Mouse (Mus musculus) layer of hippocampus, adult 9-11 months (tissue): ENCODE data around the gene Cyp4v3.
"Not testable (repeated sequence)": the region's sequence is repeated elsewhere in the genome, so short reads cannot be mapped to it uniquely, and the experiment has no call there.

Experiments
- DNase-seq: peaks from one replicate; pipeline ENCODE4 v3.0.0; 2022

The Cyp4v3 gene

DNA sequence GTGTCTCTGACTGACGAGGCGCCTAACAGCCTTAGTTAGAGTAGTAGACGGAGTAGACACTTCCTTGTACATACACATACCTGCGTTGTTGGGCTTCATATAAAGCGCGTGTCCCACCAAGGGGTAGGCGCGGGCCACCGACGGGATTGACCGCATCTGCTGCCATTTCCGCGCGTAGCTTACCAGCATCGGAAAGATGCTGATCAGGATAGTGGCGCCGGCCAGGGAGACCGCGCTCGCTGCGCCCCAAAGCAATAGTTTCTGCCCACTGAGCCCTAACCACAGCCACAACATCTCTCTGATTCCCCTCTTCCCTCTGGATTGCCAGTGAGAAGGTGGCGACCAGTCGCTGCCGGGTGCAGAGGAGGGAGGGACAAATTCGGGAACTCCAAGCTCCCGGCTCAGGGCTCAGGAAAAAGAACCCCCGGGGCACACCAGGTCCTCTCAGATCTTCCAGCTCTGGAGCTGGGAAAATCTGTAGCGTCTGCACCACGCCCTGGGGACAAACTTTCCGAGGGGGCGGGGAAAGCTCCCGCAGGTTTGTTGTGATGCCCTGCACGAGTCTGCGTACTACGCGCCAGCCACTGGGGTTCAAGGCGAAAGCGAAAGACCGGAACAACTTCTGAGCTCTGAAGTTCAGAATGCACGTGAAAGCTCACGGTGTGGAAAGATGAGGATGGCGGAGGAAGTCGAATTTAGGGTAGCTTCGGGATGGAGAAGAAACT lies at the start of gene Cyp4v3:
Cyp4v3 (minus strand) TSS at position 532 of the 725 bp plus-strand sequence.
- peak; percentile 44 for DNase-seq

DNA sequence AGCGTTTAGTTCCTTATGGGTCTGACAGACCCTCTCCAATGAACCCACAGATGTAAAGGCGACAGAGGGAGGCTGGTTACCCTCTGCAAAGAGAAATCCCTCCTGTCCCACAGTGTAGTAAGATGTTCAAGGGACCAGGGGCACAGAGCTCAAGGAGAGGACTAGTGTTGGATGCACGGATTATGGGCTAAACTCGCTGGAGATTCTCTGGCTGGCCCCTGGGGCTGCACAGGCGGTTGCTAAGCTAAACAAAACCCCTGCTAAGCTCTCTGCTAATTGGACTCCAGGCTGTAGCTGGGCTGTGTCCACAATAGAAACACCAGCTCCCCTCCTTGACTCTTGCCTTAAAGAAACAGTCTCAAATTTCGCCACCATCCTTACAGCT lies 48.9 kb upstream of the Cyp4v3 start, which contains the start of gene Fam149a:
Fam149a (minus strand) TSS at position 329 of the 385 bp plus-strand sequence.
- DNase-seq, result no peak

DNA sequence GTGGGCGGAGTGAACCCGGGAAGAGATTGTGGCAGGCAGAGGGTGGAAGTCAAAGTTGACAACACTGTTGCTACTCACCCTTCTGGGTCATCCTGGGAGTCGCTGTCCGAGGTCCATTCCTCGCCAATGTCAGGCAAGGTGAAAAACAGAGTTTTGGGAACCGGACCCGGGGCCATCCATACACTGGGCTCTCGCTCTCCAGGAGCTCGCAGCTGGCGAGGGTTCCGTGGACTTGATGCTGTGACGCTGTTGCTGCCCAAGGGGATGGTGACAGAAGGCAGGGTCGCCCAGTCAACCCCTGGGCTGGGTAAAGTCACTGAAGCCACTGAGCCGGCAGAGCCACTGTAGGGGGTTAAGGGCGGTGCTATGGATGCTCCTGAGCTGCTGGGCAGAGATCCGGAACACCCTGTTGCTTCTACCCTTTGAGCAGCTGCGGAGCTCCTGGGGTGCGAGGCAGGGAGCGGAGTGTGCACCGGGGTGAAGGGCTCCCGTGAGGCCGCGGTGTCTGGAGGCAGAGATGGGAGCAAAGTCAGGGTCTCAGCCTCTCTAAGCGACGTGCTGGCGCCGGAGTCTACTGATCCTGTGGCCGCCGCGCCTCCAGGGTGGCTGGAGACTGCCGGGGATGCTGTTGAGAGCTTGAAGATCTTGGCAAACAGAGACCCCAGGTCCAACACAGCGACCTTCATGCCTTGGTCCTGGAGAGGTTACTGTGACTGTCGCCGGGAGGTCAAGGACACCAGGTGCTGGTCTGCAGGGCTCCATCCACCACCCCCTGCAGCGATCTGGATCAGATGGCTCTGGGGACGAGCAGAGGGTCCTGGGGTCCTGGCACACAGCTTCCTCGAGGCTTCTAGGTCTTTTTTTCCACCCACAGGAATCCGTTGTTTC lies 48.3 kb upstream of the Cyp4v3 start:
- no peak for DNase-seq

DNA sequence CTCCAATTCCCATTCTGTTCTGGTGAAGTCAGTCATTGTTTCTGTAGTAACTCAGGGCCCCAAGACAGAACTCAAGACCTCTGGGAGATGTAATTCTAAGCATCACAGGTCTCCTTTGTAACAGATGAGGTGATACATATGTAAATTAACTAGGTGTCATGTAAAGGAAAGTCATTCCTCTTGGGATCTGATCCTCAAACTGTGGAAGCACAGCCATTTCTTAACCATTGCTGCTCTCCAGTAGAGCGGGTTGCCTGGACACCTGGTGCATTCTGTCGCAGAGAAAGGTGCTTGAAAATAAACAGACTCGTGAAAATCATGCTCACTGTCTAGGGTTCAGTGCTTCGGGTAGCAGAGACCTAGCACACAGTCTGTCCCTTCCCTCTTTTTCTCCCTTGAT lies 47.6 kb upstream of the Cyp4v3 start:
- DNase-seq, result no peak

DNA sequence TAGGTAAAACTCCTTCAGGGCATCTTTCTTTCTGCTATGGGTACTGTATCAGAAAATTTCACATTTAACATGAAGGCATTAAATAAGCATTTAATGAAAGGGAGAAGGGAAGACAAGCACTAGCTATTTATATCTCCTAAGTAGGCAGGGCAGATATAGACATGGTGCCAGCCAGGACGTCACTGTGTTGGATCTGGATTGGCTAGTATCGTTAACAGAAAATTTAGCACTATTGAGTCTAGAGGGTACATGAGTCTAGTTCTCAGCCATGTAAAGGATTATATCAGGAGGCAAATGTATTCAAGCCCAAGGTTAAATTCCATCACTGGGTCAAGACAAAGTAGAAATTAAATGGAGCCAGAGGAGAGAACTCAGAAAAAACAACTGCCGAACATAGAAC lies 41.1 kb upstream of the Cyp4v3 start:
- DNase-seq, result no peak

DNA sequence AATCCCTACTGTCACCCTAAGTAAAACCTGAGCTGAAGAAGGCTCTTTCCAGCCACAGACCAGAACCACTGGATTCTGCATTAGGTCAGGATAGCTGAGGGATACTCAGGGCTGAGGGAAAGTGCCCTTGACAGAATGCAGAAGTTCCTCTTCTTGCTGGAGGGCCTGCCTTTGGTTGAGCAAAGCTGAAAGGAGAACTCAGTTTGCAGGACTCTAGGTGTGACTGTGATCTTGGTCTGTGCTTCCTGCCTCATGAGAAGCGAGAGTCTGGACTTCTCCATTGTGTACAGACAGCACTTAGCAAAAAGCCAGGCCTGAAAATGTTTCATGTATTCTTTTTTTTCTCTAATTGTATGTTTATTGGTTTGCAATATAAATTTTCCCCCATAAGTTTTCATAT lies 34.1 kb upstream of the Cyp4v3 start:
- peak; percentile 38 for DNase-seq

DNA sequence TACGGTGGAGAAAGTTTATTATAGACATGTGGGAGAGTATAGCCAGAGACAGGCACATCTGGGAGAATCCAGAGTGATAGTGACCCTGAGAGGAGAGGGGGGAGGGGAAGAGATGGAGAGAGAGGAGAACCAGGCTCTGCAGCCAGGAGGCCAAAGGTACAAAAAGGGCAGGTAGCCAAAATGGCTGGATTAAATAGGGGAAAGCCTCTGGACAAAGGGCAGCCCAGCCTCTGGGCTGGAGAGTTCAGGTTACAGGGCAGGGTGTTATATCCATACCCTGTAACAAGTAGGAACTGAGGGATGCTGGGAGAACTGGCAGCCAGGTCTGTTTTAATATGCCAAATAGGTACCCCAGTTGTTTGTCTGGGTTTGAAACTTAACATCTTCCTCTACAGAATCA lies 30.2 kb upstream of the Cyp4v3 start:
- DNase-seq, result no peak

DNA sequence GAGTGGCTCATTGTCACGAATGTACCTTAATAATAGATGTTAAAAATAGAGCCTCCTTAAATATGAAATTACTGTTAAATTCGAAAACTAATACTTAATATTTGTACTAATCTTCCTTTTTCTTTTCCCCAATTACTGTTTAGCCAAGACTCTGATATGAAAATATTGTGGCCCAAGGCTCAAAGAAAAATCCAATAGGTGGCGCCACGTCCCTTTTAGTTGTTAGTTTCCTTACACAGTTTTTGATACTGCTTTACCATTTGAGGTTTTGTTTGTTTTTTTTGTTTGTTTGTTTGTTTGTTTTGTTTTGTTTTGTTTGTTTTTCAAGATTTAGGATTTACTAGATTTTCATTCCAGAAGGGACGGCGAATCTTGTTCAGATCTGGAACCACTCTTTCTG lies 29.3 kb upstream of the Cyp4v3 start:
- DNase-seq, result no peak

DNA sequence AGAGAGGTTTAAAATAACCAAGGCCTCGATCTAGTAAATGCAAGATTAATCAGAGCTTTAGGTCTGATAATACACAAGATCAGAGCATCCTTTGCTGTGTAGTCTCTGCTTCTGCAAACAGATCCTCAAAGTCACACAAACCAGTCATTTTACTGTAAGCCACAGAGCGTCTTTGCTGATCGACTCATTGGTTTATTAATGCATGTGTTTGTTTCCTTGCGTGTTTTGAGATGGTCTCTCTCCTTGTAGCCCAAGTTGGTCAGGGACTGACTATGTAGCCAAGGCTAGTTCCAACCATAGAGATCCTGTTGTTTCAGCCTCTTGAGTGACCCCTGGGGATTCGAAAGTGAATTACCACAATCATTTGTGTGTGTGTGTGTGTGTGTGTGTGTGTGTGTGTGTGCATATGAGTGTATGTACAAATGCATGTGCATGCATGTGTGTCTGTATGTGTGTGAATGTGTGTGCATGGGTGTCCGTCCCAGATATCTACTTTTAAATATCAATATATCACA lies 26.1 kb upstream of the Cyp4v3 start:
- no peak for DNase-seq

DNA sequence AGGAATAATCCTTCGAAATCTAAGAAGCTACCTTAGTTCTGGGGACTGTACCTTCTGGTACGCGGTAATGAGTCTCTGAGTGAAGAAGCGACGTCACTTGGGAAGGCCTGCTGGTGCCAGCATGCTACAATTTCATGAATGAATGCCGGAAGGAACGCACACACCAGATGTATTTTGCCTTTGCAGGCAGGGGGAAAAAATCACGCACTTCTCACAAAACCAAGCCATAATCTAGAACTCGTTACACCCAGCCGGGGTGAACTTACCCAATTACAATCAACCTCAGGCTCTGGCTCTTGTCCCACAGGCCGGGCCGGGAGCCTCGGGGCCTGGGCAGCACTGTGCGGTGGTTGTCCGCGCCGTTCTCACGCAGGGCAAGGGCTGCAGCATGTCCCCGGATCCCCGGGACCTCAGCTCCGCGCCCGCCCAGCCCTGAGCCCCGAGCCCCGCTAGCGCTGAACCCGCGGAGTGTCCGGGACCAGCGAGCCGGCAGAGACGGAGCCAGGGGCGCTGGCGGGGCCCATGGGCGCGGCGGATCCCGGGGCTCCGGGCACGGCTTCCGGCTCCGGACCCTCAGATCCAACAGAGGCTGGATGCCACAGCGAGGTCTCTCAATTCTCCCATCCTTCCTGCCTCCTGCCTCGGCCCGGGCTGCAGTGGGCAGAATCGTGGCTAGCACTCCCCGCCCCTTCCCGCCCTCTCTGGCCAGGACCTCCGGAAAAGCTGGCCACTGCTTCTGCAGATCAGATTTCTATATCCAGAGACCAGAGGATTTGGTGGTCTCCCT lies 25.3 kb upstream of the Cyp4v3 start:
- DNase-seq, result peak; percentile 19

DNA sequence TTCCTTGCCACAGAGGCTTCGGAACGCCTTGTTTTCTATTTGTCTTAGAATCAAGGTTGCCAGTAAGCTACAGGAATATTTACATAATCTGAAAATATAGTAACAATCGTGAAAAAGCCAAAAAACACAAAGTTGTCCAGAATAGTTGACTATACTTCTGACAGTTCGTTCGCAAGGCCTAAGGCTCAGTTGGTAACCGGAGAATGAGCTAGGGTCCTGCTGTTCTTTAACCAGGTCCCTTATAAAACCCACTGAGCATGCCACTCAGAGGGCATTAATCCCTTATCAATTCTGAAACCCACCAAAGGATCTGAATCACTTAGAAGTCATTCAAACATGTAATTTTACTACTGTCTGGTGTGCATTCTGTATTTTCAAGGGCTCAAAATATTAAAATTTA lies 22.8 kb upstream of the Cyp4v3 start:
- DNase-seq, result no peak

DNA sequence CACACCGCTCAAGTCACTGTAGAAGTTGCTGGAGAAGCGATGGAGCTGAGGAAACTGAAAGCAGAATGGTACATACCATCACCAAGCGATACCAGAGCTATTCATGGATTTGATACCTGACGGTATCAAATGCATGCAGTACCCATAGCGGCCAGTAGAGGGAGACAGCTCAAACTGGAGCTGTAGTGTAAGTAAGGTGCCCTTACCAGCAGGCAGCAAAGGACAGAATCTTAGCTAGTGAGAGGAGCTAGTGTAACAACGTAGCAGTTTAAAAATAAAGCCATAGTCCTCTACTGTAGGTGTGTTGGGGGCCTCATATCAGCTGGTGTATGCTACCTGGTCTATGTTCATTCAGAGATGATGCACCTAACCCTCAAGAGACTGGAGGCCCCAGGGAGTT lies 12.0 kb upstream of the Cyp4v3 start:
- DNase-seq, result peak; percentile 54

DNA sequence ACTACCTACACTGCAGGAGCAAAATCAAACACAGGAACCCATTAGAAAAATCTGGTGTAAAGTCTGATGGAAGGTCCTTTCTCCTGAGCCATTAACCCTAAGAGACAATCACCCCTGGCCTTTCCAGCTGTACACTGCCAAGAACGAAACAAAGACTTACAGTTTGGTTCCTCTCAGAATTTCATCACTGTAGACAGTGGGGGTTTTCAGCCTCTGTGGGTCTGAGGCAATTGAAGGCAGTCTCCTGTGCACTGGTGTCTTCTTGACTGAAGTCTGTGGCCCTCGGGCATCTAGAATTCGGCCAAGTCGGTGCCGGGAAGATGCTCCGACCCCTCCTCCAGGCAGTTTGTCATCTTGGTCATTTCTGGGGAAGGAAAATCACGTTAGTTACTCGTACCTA lies 11.3 kb upstream of the Cyp4v3 start:
- no peak for DNase-seq

DNA sequence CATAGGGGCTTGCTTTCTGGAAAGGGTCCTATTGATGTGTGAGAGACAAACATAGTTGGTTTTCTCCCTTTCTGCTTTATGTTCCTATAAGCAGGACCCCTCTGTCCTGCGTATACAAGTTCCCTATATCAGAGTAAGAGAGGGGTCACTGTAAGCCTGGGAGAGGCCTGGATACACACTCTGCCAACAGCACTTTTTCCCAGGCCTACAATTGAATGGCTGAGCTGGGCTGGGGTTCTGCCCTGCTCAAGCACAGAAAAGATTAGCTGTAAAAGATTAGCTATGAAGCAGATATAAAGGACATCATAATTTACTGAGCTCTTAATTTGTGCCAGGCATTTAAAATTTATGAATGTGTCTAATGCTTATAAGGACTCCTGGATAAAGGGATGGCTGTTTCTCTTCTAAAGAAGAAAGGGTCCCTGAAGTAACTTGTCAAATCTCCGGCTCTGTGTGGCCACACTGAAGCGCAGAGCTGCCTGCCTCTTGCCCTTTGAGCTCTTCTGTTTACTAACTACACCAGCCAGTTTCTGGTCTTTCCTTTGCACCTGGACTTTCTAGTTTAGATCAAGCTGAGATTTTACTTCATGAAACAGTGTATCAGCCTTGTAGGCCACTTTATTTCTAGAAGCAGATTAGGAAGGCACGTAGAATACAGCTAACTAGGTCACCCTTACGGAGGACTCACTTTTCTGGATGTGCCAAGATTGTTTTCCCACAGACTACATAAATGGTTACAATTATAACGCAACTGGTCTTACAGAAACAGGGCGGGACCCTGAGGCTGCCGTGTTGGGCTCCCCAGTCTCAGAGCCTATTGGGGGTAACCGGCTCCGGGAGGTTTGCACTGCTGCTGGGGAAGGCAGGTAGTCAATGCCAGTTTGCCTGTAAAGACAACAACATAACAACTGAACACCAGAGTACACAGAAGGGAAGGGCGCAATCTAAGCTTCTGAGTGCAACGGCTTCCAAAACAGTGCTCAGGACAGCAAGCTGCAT lies 8.9 kb upstream of the Cyp4v3 start:
- DNase-seq, result no peak

DNA sequence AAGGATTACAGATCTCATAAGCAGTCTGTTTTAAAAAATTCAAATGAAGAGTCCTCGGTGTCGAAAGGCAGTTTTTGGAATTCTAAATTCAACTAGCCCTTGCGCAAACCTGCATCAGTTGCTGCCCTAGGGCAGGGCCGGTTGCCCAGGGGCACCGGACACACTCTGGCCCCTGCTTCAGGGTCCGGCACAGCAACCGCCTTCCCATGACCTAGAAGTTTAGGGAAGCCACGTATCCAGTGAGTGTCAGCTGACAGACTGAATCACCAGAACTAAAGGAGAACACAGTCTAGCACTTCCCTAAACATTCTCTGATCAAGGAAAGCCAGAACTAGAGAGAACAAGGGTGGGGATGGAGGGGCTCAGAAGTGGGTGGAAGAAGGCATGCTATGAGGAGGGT lies 477 bp upstream of the Cyp4v3 start:
- DNase-seq, result peak; percentile 23

DNA sequence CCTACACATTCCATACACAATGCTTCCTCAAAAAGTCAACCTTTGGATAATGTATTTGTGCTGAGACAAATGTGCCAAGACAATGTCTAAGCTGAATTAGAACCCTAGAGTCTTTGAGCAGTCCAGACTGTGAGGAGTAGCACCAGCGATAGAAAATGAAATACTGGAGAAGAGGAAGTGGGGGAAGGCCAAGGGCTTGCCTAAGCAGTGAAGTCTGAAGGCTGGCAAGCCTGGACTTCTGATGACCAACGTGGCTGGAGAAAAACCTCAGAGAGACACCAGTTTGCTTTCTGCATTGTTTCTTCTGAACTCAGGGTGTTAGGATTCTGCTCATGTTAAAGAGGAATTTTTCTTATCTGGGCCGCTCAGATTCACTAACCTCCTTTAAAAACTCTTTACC lies 2.2 kb downstream of the Cyp4v3 start:
- DNase-seq, result no peak

DNA sequence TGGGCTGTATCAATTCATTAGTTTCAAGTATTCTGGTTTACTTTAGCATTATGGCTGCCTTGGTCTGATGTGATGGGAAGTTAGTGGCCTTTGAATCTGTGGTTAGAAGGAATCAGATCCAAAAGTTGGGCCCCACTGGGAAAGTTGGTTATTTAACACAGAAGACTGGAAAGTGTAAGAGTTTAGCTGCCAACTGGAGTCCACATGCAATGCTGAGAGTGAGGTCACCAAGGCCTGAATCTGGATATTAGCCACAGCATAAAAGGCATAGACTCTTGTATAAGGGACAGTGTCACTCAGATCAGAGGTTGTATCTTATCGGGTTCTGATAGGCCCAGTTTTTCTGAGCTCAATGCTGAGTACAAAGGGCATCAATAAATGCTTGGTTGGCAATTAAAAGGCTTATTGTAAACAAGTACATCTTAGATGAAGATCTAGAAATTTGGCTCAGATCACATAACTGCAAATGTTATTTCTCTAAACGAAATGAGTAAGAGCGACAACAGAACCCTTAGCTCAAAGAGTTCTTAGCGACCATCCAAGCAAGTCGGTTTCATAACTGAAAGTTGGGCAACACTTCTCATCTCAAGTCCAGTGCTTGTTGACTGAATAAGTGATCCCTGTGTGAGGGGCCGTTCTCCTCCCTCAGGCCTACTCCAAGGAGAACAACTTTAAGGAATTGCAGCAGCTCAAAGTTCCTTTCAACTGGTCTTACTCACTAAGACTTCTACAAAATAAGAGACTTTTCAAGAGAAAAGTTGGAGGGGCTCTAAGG lies 3.6 kb downstream of the Cyp4v3 start:
- DNase-seq, result no peak

DNA sequence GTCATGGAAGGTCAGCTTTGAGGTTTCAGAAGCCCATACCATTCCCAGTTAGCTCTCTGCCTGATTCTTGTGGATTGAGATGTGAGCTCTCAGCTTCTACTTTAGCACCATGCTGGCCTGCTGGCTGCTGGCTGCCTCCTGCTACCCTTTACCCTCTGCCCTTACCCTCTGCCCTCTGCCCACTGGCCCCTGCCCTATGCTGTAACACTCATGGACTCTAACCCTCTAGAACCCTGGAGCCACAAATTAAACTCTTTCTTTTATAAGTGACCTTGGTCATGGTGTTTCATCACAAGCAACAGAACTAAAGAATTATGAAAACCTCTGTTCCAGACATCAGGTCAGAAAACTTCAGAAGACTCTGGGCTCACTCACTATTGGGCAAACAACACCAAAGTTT lies 5.9 kb downstream of the Cyp4v3 start:
- not testable (repeated sequence) for DNase-seq

DNA sequence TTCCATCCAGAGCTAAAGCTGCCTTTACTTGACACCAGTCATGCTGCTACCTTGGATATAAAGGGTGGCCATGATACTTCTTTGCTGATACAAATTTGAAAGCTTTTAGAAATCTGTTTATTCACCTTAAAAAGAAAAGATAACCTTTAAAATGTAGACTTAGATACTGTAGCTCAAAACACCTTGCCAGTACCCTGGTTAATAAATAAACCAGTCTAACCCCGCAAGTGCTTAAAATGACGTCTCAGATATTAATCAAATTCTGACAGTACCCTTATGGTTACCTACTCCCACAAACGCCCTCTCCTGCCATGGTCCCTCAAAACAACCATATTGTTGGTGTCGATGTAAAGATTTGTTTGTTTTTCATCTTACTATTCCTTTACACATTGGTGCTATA lies 8.9 kb downstream of the Cyp4v3 start:
- no peak for DNase-seq

DNA sequence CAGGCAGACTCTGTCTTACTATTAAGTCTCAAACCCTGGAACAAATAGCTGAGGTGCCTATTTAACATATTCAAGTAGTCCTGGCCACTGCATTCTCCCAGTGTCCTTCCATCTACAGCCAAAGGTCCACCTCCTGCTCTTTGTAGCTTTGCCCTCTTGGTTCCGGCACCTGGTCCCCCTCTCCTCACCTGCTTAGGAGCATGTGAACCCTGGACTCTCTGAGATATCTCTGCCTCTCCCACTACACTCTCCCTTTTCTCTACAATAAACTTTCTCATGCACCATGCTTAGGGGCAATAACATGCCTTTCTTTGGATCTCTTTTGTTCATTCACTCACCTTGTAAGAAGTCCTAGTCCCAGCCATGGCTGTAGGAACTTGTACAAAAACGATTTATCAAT lies 11.7 kb downstream of the Cyp4v3 start:
- no peak for DNase-seq

DNA sequence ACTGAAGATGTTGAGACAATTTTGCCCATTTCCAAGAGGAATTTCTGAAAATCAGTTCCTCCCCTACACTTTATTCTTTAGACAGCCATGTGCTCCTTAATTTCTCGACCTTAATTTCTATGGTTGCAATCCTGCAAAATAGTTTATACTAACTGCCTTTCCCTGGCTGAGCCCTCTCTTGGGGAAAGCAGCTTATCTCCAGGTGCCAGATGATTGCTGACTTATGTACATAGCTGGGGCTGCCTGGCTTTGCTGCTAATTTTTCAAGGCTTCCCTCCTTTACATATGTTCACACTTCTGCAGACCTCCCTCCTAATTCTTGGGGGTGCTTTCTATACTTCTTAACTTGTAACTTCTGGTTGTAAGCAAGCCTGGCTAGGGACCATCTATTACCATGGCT lies 12.1 kb downstream of the Cyp4v3 start:
- no peak for DNase-seq
